Mouse (Mus musculus): ENCODE results near the gene Gm5724.

Gm5724 gene

GRCm38 (mm10) chr6:141773710-141774109 lies at the start of gene Gm5724:
Gene Gm5724, minus strand, starts transcription at chr6:141773810.
- in situ Hi-C loops (cut with MboI): no loop called here

GRCm38 (mm10) chr6:141797837-141798236 lies 24.2 kb upstream of the Gm5724 start:
- in situ Hi-C loops (cut with MboI): no loop called here

GRCm38 (mm10) chr6:141774476-141774875 lies 866 bp upstream of the Gm5724 start:
- in situ Hi-C loops (cut with MboI): no loop called here

GRCm38 (mm10) chr6:141691246-141691645 lies 82.4 kb downstream of the Gm5724 start:
- in situ Hi-C loops (cut with MboI): no loop called here

- in situ Hi-C loops (cut with MboI): no loop called here
These were observed 86.6 kb downstream of the Gm5724 start for GRCm38 (mm10) chr6:141687008-141687407.

All from mature B cell (primary cell).